Mouse (Mus musculus) hindbrain, embryonic 16.5 days (tissue): ENCODE data around the gene Dhx34. TPM values are rescaled to one million over a fixed set of nuclear protein-coding genes. Genes with fewer than 3 reads are reported as not detected.

ENCODE experiments used
- ATAC-seq: fragments of 200-750 bp; cut with Nextera tagmentation; 2 replicates; pipeline ENCODE4 v1.8.0; 2017; ENCODE audit warnings: moderate TSS enrichment, moderate library complexity
- H3K27ac ChIP-seq: fragments of 300-500 bp; sonication (generic); 2 replicates; pipeline ENCODE4 v1.5.1; 2014; ENCODE audit warnings: low read depth, mild to moderate bottlenecking, control low read depth, low read length, moderate library complexity
- H3K27me3 ChIP-seq: fragments of 300-500 bp; sonication (generic); replicated peaks from 2 replicates; pipeline ENCODE4 v1.6.1; 2014; ENCODE audit warnings: low read length; ENCODE audit not compliant: control insufficient read depth, insufficient read depth
- H3K36me3 ChIP-seq: fragments of 300-500 bp; sonication (generic); 2 replicates; pipeline ENCODE4 v1.6.1; 2014; ENCODE audit warnings: mild to moderate bottlenecking, low read length, moderate library complexity, mixed read lengths; ENCODE audit not compliant: control insufficient read depth, insufficient read depth
- H3K4me1 ChIP-seq: fragments of 300-500 bp; sonication (generic); 2 replicates; pipeline ENCODE4 v1.6.1; 2014; ENCODE audit warnings: low read depth, low read length; ENCODE audit not compliant: control insufficient read depth, insufficient read depth
- H3K4me2 ChIP-seq: fragments of 300-500 bp; sonication (generic); 2 replicates; pipeline ENCODE4 v1.6.1; 2014; ENCODE audit warnings: mild to moderate bottlenecking, low read length, control low read depth, moderate library complexity
- H3K4me3 ChIP-seq: fragments of 300-500 bp; sonication (generic); 2 replicates; pipeline ENCODE4 v1.5.1; 2014; ENCODE audit warnings: mild to moderate bottlenecking, low read length, control low read depth, moderate library complexity
- H3K9ac ChIP-seq: fragments of 300-500 bp; sonication (generic); 2 replicates; pipeline ENCODE4 v1.6.1; 2014; ENCODE audit warnings: low read depth, mild to moderate bottlenecking, control low read depth, low read length, moderate library complexity
- H3K9me3 ChIP-seq: fragments of 300-500 bp; sonication (generic); 2 replicates; pipeline ENCODE4 v1.6.1; 2014; ENCODE audit warnings: mild to moderate bottlenecking, low read length, moderate library complexity; ENCODE audit not compliant: control insufficient read depth
- WGBS: fragments of 180-500 bp; shearing (Covaris S2); extraction: QIAGEN DNeasy Blood & Tissue Kit; methylation state at CpG from one replicate; pipeline ENCODE4 v1.1.7; 2014; 5-methylcytosine and 5-hydroxymethylcytosine counted together
- polyA plus RNA-seq: library from polyadenylated mRNA; unstranded; fragments of >200 nt; fragmentation: Nextera tagmentation; extraction: Ambion mirVana; gene quantifications from 2 replicates; pipeline ENCODE4 v1.2.1, GENCODE M21; 2015

The Dhx34 gene
- polyA plus RNA-seq, 1 experiment from 2014 or later: 9.6 TPM

- Histone ChIP-seq H3K9me3 (no peaks in the 10 kb centered on the region), H3K27ac (no peak overlapping the region), H3K4me3 (no peak overlapping the region), H3K27me3 (no peaks in the 10 kb centered on the region), H3K36me3 (no peaks in the 10 kb centered on the region), H3K4me2 (no peak overlapping the region), H3K9ac (no peak overlapping the region), H3K4me1 (no peaks in the 10 kb centered on the region)
- ATAC-seq: no peak
- 59% methylated on average over 5 of the region's 5 CpGs for WGBS
These were observed 8.0 kb upstream of the Dhx34 start for GRCm38 (mm10) chr7:16229869-16230268.

GRCm38 (mm10) chr7:16213986-16214385, 7.9 kb downstream of the Dhx34 start:
- Histone ChIP-seq H3K36me3 (peaks cover 31% of the 10 kb centered on the region), H3K9me3 (no peaks in the 10 kb centered on the region), H3K4me2 (no peak overlapping the region)

GRCm38 (mm10) chr7:16213196-16213595, 8.6 kb downstream of the Dhx34 start:
- Histone ChIP-seq H3K9ac (no peak overlapping the region), H3K36me3 (peaks cover 30% of the 10 kb centered on the region), H3K27me3 (no peaks in the 10 kb centered on the region), H3K27ac (no peak overlapping the region), H3K4me2 (no peak overlapping the region), H3K4me3 (no peak overlapping the region), H3K9me3 (no peaks in the 10 kb centered on the region), H3K4me1 (no peaks in the 10 kb centered on the region)
- 86% methylated on average over 6 of the region's 6 CpGs for WGBS
- ATAC-seq: no peak

More at GRCm38 (mm10) chr7:16213986-16214385, 7.9 kb downstream of the Dhx34 start:
- Histone ChIP-seq H3K27me3 (no peaks in the 10 kb centered on the region), H3K4me1 (no peaks in the 10 kb centered on the region), H3K9ac (no peak overlapping the region), H3K4me3 (no peak overlapping the region), H3K27ac (no peak overlapping the region)
- ATAC-seq: no peak
- 93% methylated on average over 9 of the region's 9 CpGs for WGBS

- Histone ChIP-seq H3K9ac (no peak overlapping the region), H3K9me3 (no peaks in the 10 kb centered on the region), H3K4me1 (no peaks in the 10 kb centered on the region), H3K36me3 (peaks cover 23% of the 10 kb centered on the region), H3K27ac (no peak overlapping the region), H3K4me3 (no peak overlapping the region), H3K4me2 (no peak overlapping the region), H3K27me3 (no peaks in the 10 kb centered on the region)
- ATAC-seq: no peak
- 77% methylated on average over 12 of the region's 12 CpGs for WGBS
These were observed 10.9 kb downstream of the Dhx34 start for GRCm38 (mm10) chr7:16210862-16211365.

- Histone ChIP-seq H3K4me3 (no peak overlapping the region), H3K9ac (no peak overlapping the region), H3K9me3 (no peaks in the 10 kb centered on the region), H3K36me3 (peaks cover 22% of the 10 kb centered on the region), H3K4me2 (no peak overlapping the region), H3K4me1 (no peaks in the 10 kb centered on the region), H3K27ac (no peak overlapping the region), H3K27me3 (no peaks in the 10 kb centered on the region)
- ATAC-seq: no peak
- WGBS: 89% methylated on average over 21 of the region's 21 CpGs
These were observed 12.8 kb downstream of the Dhx34 start for GRCm38 (mm10) chr7:16208781-16209665.

GRCm38 (mm10) chr7:16207496-16207895, 14.3 kb downstream of the Dhx34 start:
- ATAC-seq: no peak
- Histone ChIP-seq H3K4me3 (no peak overlapping the region), H3K9ac (no peak overlapping the region), H3K4me2 (no peak overlapping the region), H3K4me1 (no peaks in the 10 kb centered on the region), H3K27ac (no peak overlapping the region), H3K27me3 (no peaks in the 10 kb centered on the region), H3K9me3 (no peaks in the 10 kb centered on the region), H3K36me3 (peaks cover 27% of the 10 kb centered on the region)
- 82% methylated on average over 10 of the region's 10 CpGs for WGBS

GRCm38 (mm10) chr7:16207076-16207475, 14.8 kb downstream of the Dhx34 start:
- Histone ChIP-seq H3K4me1 (no peaks in the 10 kb centered on the region), H3K4me2 (no peak overlapping the region), H3K9me3 (no peaks in the 10 kb centered on the region), H3K27ac (no peak overlapping the region), H3K4me3 (no peak overlapping the region), H3K36me3 (peaks cover 27% of the 10 kb centered on the region), H3K27me3 (no peaks in the 10 kb centered on the region), H3K9ac (no peak overlapping the region)
- ATAC-seq: no peak
- 86% methylated on average over 7 of the region's 7 CpGs for WGBS

- Histone ChIP-seq H3K9ac (no peak overlapping the region), H3K4me1 (no peaks in the 10 kb centered on the region), H3K27me3 (no peaks in the 10 kb centered on the region), H3K27ac (no peak overlapping the region), H3K4me3 (no peak overlapping the region), H3K4me2 (no peak overlapping the region), H3K36me3 (peaks cover 22% of the 10 kb centered on the region), H3K9me3 (no peaks in the 10 kb centered on the region)
- ATAC-seq: no peak
- WGBS: 81% methylated on average over 9 of the region's 9 CpGs
These were observed 17.0 kb downstream of the Dhx34 start for GRCm38 (mm10) chr7:16204791-16205190.

- WGBS: 94% methylated on average over 13 of the region's 13 CpGs
- no peak for ATAC-seq
- peaks cover 26% of the 10 kb centered on the region for H3K36me3 ChIP-seq
- no peak overlapping the region for H3K4me3 ChIP-seq
- H3K4me1 ChIP-seq: no peaks in the 10 kb centered on the region
- H3K9ac ChIP-seq: no peak overlapping the region
- no peak overlapping the region for H3K27ac ChIP-seq
- H3K27me3 ChIP-seq: no peaks in the 10 kb centered on the region
- H3K9me3 ChIP-seq: no peaks in the 10 kb centered on the region
- H3K4me2 ChIP-seq: no peak overlapping the region
These were observed 18.3 kb downstream of the Dhx34 start for GRCm38 (mm10) chr7:16203505-16203903.
